Mouse (Mus musculus) gonadal fat pad, adult 2 months (tissue): ENCODE results near the gene Rsph14. TPM values are rescaled to one million over a fixed set of nuclear protein-coding genes. Genes with fewer than 3 reads are reported as not detected.
A peak's percentile ranks its signal among the peaks of the same experiment; 100 is the strongest.

Experiments
- DNase-seq: peaks from one replicate; pipeline ENCODE4 v3.0.0-alpha.2; 2012; ENCODE audit warnings: low read depth
- polyA plus RNA-seq: library from polyadenylated mRNA; depleted of rRNA; stranded (reverse); fragments of >200 nt; gene quantifications from 2 replicates; pipeline ENCODE4 v1.2.3, GENCODE M21; 2012

Gene Rsph14
- polyA plus RNA-seq, 1 experiment: 0.93 TPM

DNA sequence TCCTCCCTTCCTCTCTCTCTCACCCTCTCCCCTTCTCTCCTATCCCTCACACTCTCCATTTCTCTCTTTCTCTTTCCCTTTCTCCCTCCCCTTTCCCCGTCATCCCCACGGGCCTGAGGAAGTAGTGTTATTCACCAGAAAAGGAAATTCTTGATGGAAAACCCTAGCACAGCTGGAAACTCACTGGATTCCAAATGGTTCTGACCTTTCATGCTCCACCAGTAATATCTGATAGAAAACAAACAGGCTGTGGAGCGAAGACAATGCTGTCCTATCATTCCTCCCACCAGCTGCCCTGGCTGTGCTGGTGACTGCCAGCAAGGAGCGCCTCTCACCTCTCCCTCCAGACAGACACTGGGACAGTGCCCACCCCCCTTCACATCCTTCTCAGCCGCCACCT is 37.5 kb downstream of the Rsph14 start:
- DNase-seq: no peak

DNA sequence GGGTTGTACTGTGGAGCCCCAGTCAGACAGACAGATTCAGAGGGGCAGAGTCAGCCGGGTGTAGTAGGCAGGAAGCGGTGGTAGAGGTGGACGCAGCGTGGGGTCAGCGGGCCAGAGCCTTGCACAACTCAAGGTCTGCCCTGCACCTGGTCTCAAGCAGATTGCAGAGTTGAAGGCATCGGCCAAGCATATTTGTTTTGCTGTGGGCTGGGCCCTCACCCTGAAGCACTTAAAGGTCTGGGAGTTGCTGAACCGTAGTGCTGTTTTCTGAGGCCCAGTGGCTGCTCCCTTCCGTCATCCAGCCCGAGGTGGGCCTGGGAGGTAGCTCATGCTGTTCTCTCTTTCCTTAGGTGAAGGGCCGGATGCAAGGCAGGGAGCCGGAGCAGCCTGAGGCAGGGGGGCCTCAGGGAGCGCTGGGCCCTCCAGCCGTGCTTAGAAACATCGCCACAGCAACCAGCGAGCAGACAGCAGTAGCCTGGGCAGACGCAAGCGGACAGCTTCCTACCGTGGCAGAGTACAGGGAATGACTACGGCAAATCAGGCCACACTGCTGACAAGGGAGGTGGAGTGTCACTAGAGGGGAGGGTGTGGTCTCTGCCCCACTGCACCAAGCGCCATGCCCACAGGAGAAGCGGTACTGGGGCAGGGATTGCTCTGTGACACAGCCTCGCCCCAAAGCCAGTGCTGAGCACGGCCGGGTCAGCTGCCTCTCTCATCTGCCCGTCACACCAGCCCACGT is 41.6 kb downstream of the Rsph14 start:
- DNase-seq: no peak

DNA sequence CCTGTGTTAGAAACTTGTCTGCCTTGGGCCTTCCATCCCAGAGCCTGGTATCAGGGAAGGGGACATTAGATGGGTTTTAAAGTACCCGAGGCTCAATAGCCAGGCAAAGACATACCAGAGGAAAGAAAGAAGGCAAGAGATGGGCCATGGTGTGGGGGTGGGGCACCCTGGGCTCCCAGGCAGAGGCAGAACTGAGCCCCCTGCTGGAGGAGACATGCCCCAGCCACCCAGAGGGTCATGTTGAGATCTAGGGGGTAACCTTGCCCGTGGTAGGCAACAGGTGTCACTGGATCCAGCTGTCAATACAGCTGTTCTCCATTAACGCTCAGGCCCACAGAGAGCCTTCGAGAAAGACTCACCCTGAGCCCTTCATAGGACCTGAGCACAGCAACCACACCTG is 42.6 kb downstream of the Rsph14 start:
- no peak for DNase-seq

DNA sequence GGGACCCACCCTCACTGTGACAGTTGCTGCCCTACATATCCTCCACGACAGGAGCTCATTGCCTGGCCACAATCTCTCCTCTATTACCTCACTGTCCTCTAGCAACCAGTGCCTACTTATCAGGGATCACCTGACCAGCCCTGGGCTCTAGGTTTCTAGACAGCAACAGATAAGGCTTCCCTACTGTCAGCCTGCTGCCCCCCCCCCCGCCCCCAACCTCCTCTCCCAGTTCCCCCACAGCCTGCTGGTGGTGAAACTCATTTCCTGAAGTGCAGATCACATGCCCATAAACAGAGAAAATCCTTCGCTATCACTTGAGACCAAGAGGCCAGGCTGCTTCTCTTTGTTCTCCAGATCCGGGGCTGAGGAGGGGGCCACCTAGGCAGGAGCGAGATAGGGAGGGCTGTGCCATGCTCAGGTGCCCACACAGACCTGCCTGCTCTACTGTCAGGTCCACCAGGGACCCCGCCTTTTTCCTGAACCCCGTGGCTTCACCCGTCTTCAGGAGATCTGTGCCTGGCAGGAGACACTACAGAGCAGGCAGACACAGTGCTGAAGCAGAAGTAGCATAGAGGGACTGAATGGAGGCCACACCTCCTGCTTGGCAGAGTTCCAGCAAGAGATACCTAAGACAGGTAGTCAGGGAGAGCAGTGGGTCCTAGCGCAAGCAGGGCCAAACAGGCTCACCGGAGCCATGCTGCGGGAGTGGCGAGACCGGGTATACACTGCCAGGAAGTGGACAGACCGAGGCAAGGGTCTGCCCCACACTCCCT is 44.5 kb downstream of the Rsph14 start:
- no peak for DNase-seq

DNA sequence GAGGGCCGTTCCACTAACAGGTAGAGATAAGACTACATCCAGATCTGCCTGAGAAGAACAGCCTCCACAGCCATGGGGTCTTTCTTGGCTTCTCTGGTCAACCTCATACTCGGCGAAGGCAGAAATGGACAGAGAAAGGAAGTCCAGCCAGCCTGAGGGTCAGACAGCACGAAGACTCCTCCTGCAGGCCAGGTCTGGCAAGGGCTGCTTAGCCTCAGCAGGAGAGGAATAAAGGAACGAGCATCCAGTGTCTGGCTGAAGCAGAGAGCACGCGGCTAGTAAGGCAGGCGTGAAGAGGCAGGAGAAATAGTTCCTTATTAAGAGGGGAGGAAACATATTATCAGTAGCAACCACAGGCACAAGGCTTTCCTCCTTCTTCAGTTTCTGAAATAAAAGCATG is 49.2 kb downstream of the Rsph14 start:
- no peak for DNase-seq

DNA sequence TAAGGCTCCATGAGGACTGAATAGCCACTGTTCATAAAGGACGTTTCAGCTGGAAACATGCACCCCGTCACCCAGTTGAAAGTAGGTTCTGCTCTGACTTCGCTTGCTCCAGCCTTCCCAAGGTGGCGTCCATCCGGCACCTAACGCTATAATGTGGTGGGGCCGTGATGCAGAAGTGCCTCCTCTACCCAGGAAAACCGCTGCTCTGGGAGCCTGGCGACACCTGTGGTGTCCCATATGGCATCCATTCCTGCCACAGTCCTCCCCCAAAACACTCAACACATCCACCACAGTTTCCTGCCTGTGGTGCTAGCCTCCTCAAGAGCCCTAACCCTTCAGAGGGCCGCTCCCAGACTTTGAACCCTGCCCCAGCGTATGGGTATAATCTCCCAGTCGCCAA is 51.2 kb downstream of the Rsph14 start:
- no peak for DNase-seq

DNA sequence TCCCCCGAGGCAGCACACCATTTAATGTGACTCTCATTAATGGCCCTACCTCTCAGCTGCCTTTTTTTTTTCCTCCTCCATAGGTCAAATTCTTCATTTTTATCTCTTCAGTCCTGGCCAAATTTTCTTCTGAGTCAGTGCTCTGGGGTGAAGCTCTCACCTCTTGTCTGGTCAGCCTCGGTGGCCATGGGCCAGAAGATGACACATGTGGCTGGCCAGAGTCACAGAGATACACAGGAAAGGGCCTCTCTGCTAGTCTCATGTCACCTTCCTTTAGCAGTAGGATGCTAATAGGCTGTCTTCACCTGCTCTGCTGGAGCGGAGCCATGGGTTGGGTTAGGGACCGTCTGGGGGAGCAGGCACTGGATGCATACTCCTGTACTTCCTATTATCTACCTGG is 54.3 kb downstream of the Rsph14 start:
- DNase-seq: no peak

DNA sequence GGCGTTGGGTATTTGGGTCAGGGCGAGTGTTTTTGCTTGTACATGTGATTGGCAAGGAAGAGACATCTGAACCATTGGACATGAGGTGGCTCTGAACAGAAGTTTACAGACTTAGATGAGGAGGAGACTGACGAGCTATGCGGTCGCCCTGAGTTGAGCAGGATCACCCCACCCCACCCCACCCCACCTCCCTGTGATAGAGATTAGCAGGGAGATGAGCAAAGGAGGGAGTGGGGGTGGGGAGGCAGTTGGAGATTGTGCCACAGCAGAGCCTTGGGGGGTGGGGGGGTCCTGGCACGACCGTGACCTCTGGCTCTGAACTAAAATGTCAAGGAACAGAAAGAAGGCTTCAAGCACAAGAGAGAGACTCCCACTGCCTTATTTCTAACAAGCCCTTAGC is 56.0 kb downstream of the Rsph14 start:
- DNase-seq: no peak

DNA sequence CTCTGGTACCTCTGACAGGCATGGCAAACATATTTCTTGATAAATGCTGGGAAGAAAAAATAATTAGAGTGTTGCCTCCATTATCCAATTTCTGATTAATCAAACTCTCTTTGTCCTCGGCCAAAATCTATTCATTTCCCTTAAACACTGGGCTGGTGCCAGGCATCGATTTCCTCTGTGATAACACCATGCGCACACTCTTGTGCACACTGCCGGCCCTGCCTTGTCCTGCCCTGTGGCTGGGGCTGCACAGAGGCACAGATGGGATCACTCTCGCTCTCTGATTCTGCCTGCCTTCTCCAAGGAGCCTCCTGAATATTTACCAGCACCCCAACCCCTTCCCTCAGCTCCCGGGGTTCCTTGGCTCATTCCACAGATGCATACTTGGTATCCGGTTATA is 56.8 kb downstream of the Rsph14 start:
- DNase-seq: no peak

DNA sequence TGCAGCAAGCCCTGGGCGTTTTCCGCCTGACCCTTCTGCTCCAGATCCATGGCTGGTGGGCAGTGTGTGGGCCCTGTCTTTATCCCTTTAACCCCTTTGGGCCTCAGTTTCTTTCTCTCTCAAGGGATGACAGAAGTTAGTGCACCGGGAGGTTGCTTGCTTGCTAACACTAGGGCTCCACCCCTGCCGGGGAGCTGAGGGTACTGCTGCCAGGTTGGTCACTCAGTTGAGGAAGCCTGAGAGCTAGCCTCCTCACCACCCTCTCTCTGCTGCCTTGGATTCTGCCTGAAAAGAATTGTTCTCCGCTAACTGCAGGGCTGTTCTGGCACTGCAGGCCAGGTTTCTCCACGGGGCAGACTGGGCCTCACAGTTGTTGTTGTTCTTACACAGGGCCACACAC is 59.4 kb downstream of the Rsph14 start:
- no peak for DNase-seq

DNA sequence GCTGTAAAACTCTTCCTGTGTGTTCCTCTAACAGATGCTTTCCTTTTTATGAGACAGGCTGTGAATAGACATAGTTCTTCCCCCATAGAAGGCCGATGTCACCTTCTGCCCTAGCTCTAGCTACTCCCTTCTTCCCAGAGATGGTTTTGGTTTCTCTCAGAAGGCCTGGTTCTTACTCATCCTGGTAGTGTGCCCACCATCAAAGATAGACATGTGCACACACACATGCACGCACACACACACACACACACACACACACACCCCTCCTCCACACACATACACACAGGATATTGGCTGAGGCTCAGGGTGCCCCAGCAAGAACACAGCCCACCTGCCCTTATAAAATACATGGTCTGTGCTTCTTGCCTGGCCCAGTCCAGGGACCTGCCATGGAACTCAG is 63.1 kb downstream of the Rsph14 start:
- DNase-seq: no peak

DNA sequence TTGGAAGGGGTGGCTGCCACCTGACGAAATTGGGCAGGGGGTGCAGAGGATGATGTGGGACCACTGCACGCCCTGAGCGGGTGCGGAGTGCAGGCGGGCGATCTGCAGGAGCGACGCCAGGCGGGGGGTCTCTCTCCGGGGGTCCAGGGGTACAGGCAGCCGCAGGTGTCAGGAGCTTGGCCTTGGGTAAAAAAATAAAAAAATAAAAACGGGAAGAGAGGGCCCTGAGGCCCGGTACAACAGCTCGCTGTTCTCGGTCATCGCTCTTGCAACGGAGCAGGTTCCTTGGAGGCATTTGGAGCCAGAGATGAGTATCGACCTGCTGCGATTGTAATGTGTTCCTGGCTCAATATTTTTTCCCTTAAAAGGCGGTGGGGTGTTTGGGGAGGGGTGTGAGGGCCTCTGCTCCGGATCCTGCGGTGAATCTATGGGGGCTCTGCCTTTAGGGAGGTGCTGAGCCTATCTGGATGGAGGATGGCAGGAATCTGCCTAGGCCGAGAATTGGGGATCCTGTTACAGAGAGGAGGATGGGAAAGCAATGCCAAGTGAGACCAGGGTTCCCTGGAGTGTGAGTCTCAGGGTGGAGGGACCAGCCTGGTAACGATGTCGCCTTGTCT is 64.6 kb downstream of the Rsph14 start:
- DNase-seq: no peak

DNA sequence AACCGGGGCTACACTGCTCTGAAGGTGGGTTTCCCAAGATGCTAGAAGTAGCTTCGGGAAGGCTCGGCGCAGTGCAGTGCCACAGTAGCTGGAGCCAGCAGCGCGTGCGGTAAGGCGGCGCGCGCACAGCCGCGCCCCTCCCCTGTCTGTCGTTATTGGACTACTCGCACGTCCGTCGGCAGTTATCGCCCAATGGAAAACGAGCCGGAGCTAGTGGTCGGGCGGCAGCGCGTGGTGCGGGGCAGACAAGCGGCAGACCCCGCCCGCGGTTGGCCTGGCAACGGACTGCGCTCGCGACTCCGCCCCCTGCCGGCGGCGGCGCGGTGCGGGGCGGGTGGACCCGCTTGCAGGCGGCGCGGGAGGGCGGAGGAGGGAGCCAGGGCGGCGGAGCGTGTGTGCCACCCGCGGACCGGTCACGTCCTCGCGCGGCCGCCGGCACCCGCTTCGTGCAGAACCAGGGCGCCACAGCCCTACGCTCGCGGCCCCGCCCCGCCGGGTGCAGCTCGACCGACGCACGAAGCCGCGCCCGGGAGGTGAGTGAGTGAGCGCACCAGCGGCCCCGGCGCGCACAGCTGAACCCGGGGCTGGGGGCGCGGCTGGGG is 65.4 kb downstream of the Rsph14 start, which contains the start of gene Gnaz:
Gnaz (plus strand) TSS at position 328 of the 602 bp plus-strand sequence.
- DNase-seq: peak; percentile 30

DNA sequence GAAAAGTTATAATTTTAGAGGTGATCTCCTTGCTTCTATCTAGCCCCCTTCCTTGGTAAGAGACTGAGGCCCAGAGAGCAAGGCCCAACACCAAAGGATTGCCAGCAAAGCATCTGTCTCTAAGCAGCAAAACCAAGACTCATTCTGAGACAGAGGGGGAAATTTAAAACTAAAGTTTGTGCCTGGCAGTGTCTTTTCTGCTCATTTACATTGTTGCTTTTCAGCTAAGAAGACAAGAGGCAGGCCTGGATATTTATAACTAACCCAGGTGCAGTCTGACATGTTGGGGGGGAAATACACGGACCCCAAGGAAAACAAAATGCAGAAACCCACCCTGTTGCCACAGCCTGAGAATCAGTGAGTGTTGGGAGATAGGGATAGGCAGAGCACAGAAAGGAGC is 68.0 kb downstream of the Rsph14 start:
- DNase-seq: no peak

DNA sequence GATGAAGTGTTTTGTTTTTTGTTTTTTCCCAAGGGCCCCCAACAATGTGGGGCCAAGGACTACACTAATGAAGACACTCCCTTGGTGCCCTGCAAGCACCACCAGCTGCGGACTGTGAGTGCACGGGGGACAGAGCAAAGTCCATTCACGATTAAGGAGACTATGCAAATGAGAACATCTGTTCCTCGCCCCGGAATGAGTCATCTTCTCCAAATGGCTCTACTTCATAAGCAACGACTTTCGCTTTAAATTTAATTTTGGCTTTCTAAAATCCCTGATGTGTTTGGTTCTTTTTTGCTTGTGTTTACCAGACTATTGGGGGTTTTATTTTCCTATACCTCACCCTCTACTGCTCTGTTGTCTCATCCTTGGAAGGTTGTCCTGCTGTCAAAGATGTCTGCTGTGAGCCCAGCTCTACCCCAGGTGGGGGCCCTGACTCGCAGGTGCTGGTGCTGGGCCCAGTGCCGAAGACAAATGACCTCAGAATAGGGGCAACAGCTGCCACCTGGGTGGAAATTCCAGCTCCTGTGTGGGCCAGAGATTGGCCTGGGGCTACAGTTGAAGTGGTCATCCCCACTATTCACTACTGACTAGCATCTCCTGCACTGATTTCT is 79.4 kb downstream of the Rsph14 start:
- no peak for DNase-seq

DNA sequence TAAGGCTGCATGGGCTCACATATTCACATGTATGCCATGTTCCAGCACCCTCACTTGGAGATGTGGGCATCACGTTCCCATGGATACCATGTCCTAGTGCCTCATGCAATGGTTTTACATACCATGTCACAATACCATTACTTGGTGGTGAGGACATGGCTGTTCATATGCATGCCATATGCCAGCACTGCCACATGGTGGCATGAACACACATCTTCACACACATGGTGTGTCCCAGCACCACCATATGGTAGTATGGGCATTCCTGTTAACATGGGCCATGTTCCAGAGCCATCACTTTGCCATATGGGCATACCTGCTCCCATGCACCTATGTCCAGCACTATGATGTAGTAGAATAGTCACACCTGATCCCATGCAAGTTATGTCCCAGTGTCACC is 91.6 kb downstream of the Rsph14 start:
- no peak for DNase-seq

DNA sequence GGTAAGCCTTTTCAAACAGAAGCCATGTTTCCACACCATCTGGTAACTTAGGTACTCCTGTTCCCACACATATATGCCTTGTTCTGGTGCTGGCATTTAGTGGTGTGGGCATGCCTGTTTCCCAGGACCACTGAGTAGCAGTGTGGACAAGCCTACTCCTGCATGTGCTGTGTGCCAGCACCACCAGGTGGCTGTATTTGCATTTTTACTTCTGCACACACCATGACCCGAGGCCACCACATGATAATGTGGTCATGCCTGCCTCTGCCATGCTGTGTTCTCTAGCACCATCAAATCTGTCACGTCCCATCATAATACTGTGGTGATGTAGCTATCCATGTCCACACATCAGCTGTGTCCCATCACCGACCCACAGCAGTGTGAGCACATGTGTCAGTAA is 93.1 kb downstream of the Rsph14 start:
- DNase-seq: no peak

DNA sequence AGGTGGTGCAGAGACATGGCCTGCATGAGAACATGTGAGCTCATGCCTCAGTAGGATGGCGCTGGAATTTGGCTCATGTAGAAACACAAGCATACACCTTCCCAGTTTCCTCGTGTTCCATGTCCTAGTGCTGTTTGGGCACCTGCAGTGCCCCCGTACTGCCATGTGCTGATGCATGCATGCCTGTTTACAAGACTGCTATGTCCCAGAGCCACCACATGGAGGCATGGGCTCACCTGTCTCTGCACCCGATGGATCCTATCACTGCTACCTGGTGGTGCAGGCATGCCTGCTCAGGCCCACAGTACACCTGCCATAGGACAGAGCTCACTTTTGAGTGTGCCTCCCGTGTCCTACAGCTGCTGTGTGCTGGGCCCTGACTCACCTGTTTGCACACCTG is 94.0 kb downstream of the Rsph14 start:
- no peak for DNase-seq

DNA sequence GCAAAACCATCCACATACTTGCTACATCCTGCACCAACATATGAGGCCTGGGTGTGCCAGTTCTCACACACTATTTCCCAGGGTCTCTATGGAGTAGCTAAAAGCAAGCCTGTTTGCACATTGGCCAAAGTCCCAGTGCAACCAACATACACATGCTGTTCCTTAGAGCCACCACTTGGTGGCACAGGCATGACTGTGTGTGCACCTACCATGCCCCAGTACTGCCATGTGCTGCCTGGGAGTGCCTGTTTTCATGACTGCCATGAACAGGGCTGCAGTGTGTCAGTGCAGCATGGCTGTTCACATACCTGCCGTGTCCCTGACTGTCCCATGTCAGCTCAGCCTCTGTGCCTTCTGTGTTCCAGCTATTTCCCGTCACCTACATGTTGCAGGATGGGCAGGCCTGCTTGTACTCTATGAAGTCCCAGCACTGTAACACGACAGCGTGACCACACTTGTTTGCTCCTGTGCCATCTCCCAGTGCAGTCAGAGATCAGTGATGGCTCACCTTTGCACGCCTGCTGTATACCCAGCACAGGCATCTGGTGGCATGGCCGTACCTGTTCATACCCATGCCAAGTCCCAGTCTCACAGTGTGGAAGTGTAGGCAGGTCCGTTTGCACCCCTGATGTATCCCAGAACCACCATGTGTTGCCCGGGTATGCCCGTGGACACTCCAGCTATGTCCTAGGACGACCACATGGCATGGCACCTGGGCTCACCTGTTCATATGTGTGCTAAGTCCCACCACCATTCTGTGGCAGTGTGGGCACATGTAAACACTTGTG is 95.2 kb downstream of the Rsph14 start:
- DNase-seq: no peak

DNA sequence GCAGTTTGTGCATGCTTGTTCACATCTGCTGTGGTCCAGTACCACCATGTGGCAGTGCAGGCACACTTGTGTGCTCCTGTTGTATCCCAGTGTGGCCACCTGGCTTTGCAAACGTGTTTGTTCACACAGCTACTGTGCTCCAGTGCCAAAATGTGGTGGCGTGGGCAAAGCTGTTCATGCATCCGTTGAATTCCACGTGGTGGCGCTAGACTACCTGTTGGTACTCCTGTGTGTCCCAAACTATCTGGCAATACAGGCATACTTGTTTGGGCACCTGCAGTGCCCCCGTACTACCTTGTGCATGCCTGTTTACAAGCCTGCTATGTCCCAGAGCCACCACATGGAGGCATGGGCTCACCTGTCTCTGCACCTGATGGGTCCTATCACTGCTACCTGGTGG is 97.4 kb downstream of the Rsph14 start:
- no peak for DNase-seq

DNA sequence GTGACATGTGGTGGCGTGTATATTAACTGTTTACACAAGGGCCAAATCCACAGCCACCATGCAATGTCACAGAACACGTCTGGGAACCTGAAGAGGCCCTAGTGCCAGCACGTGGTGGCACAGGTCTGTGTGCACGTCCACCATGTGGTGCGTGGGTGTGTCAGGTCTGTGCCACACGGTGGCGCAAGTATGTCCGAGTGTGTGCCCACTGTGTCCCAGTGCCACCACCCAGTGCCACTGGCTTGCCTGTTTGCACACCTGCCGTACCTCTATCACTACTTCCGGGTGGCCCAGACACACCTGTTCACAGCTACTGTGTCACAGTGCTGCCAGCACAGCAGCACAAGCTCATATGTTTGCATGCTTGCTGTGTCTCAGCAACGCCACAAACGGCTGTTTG is 97.9 kb downstream of the Rsph14 start:
- no peak for DNase-seq
